Mouse (Mus musculus): Measurements from ENCODE around the gene Mlf2. TPM values are rescaled to one million over a fixed set of nuclear protein-coding genes. Genes with fewer than 3 reads are reported as not detected.

The Mlf2 gene
- total RNA-seq, 1 experiment from 2014 or later = 61.1 TPM

DNA sequence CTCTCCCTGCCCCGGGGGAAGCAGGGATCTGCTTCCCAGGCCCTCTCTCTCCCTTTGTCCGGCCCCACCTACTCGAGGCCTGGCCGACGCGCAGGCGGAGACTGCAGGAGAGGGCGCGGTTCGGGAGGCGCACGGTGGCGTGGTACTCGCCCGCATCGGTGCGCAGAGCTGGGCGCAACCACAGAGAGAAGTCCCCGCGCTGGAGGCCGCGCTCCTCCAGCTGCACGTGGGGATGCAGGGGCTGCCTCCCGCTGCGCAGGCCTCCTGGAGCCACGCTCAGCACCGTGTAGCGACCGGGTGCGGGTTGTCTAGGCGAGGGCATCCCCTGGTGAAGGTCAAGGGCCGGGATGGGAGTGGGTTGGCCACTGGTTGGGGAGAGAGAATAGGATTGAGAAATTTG, 21.2 kb upstream of the Mlf2 start:
- no peak for ATAC-seq (replicated peaks; ENCODE audit: low read depth, poor library complexity, severe bottlenecking)

- peak; percentile 45 for ATAC-seq (replicated peaks; ENCODE audit: low read depth, poor library complexity, severe bottlenecking)
Observed at GRCm38 (mm10) chr6:124911533-124912218, 19.5 kb upstream of the Mlf2 start, which contains the start of gene Lag3. Gene Lag3, minus strand, starts transcription at chr6:124911705.

DNA sequence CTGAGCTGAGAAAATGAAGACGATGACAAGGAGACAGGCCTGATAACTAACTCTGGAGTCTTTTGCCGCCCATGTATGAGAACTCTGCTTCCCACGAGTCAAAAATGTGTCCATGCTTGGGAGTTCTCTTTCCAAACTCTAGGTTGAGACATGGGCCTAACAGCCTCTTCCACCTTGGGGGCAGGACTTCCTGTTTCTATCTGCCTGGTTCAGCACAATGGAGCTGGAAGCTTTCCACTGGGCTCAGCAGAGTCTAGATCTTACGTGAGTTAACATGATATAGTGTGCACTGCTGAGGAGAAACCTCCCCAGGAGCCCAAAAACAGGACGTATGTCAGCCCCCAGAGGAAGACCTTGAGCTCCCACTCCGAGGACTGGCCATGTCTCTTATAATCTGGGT, 18.0 kb upstream of the Mlf2 start:
- ATAC-seq (replicated peaks; ENCODE audit: low read depth, poor library complexity, severe bottlenecking) = no peak

DNA sequence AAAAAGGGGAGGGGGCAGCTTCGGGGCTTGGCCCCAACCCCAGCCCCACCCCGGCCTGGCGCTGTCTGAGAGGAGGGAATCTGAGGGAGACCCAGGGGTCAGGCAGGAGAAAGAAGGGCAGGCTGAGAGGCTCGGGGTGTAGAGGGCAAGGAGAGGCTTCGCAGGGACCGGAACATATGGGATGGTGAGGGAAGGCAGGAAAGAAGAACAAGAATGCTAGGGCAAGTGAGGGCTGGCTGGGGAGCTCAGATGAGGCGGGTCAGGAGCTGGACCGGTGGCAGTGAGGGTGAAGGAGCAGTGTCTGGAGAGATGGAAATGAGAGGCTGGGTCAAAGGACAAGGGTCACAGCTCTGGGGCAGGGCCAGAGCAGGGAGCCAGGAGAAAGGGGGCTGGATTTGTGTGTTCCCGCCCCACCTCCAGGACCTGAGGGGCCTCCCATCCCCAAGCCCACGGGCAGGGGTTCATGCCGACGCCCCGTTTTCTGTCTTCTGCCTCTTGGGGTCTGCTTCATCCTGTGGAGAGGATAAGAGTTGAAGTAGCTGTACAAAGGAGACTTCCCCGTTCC, 17.4 kb upstream of the Mlf2 start:
- ATAC-seq (replicated peaks; ENCODE audit: low read depth, poor library complexity, severe bottlenecking) = no peak

DNA sequence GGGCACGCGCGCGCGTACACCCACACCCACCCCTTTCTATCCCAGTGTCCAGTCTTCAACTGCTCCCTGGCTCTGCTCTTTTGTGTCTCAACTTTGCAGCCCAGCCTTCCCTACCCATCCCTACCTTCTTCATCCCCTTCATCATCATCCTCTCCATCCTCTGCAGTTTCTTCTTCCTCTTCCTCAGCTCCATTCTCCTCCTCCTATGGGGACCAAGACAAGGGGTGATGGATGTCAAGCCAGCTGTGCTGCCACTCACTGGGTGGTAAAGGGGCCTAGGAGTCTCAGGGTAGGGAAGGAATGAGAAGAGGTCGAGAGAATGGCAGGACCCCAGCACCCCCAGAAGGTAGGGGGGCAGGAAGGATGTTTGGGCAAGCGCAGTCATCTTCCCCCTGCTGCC, 16.7 kb upstream of the Mlf2 start:
- no peak for ATAC-seq (replicated peaks; ENCODE audit: low read depth, poor library complexity, severe bottlenecking)

GRCm38 (mm10) chr6:124915160-124915941, 15.8 kb upstream of the Mlf2 start:
- no peak for ATAC-seq (replicated peaks; ENCODE audit: low read depth, poor library complexity, severe bottlenecking)

GRCm38 (mm10) chr6:124915942-124916694, 15.1 kb upstream of the Mlf2 start:
- no peak for ATAC-seq (replicated peaks; ENCODE audit: low read depth, poor library complexity, severe bottlenecking)

GRCm38 (mm10) chr6:124916695-124917517, 14.3 kb upstream of the Mlf2 start:
- peak; percentile 37 for ATAC-seq (replicated peaks; ENCODE audit: low read depth, poor library complexity, severe bottlenecking)

GRCm38 (mm10) chr6:124917518-124918330, 13.5 kb upstream of the Mlf2 start:
- peak; percentile 17 for ATAC-seq (replicated peaks; ENCODE audit: low read depth, poor library complexity, severe bottlenecking)

DNA sequence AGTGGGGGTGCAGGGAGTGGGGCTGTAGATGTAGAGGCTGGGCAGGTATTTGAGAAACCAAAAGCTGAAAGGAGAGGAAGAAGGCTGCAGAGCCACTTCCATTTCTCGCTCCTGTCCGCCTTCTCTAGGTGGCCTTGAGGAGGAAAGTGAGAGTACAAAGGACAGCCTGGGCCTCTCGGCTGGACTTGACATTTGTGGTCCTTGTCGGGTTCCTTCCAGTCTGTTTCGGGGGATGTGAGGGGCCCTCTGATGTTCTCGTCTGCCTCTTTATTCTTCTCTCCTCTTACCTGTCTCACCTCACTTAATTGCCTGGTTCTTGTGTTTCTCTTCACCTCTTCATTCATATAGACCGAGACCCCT, 12.9 kb upstream of the Mlf2 start:
- ATAC-seq (replicated peaks; ENCODE audit: low read depth, poor library complexity, severe bottlenecking) = no peak

GRCm38 (mm10) chr6:124918890-124919627, 12.1 kb upstream of the Mlf2 start:
- ATAC-seq (replicated peaks; ENCODE audit: low read depth, poor library complexity, severe bottlenecking) = no peak

DNA sequence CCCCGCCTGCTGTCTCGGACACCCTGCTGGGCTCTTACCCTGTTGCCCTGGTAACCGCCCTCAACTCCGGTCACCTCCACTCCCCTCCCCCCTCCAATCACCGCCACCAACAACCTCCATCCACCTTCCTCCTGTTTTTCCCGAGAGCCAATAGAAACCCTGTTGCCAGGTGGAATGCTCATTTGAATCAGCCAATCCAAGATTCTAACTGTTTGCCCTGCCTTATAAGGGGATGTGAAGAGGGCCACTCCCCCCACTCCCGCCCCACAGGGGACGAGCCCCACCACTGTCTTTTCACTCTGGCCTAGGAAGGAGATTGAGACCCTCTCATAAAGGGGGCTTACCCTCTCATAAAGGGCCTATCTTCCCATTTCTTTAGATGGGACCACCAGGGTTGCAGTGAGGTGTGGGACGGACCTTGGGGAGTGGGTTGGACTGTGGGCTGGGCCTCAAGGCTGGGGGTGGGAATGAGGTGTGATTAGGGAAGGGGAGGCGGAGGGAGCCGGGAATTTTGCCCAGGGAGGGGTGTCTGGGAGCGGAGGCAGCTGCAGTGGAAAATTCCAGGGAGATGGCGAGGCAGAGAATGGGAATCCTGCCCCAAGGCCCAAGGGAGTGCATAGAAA, 11.4 kb upstream of the Mlf2 start, which contains the start of gene Ptms:
Gene Ptms (minus strand): TSS at position 409 of the 623 bp plus-strand sequence.
- ATAC-seq (replicated peaks; ENCODE audit: low read depth, poor library complexity, severe bottlenecking) = peak; percentile 50

- ATAC-seq (replicated peaks; ENCODE audit: low read depth, poor library complexity, severe bottlenecking) = no peak
Observed at GRCm38 (mm10) chr6:124920318-124921085, 10.7 kb upstream of the Mlf2 start.

- peak; percentile 55 for ATAC-seq (replicated peaks; ENCODE audit: low read depth, poor library complexity, severe bottlenecking)
Observed at GRCm38 (mm10) chr6:124921539-124921938, 9.6 kb upstream of the Mlf2 start.

DNA sequence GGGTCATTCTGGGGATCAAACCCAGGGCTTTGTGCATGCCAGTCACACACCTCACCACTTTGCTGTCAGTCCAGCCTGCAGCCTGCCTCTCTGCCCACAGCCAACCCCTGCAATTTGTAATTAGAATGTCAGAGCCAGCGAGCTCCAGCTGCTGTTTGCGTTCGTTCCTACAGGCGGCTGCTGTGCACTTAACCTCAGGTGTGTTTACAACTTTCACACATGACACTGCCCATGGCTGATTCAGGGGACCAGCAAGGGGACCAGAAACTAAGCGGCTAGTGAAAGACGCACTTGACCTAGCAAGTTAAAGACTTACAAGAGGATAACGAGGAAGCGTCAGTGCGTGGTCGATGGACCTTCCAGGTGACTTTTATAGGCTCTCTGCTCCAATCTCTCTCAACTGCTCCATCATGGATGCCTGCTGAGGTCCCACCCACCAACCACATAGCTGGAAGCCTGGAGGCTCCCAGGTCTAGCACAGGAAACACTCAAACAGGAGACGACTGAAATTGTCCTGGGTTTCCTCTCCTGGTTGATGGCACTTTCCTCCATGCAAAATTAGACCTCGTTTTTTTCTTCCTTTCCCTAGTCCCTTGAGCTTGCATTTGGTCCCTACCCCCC, 5.9 kb upstream of the Mlf2 start:
- ATAC-seq (replicated peaks; ENCODE audit: low read depth, poor library complexity, severe bottlenecking) = no peak

DNA sequence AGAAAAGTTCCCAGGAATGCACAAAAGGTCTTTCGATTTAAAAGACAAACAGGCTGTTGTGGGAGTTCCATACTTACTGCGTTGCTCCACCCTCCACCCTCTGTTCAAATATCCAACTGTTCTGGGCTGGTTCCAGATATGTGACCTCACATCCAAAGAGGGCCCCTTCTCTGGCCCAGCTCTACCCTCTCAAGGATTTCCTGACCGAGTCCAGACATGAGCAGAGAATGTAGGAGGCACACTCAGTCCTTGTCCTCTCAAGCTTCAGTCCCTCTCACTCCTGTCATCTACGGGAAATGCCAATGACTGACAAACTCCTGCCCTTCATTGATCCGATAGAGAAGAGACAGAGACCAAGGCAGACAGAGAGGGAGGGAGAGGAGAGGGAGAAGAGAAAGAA, 5.2 kb upstream of the Mlf2 start:
- no peak for ATAC-seq (replicated peaks; ENCODE audit: low read depth, poor library complexity, severe bottlenecking)

- ATAC-seq (replicated peaks; ENCODE audit: low read depth, poor library complexity, severe bottlenecking) = no peak
Observed at GRCm38 (mm10) chr6:124930231-124930630, 955 bp upstream of the Mlf2 start.
